Mouse (Mus musculus) embryonic stem cell, embryonic (primary cell): ENCODE data around the gene Flvcr1.

Experiments used
- CTCF ChIA-PET, 4 experiments: fragments of 300-600 bp in 2 of 4; fragments of 350-600 bp in 2 of 4; sonication (Branson Sonifier 250); formaldehyde crosslinking; loops; one replicate each; lab custom pipeline; 2022; ENCODE audit warnings: inconsistent platforms in 2 of 4; lab: Charles Lee
- POLR2A ChIA-PET, 4 experiments: fragments of 300-600 bp in 2 of 4; fragments of 350-600 bp in 2 of 4; sonication (Branson Sonifier 250); formaldehyde crosslinking; loops; one replicate each; lab custom pipeline; 2022; ENCODE audit warnings: antibody characterized with exemption in 4 of 4, inconsistent platforms in 1 of 4; lab: Charles Lee

Gene Flvcr1

DNA sequence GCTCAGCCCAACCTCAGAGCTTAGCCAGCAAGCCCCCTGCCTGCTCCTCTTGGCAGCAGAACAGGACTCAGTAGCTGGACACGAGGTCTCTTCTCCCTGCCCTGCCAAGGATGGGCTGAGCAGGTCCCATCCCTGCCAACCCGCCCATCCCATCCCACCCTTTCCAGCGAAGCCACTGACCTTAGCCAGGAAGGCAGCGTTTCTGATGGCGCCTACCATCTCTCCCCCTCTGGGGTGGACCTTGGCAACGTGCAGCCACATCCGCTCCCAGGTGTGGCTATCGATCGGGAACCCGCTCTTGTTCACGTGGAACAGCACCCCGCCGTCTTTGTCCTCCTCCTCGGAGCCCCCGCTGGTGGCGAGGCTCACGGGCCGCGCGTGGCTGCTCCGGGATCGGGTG, 48.0 kb downstream of the Flvcr1 start:
- CTCF ChIA-PET = no interaction called here
- POLR2A ChIA-PET = interaction anchor here in 2 of 4 experiments (1.2 to 2.0 kb wide), 6 partner anchors 9 to 454 kb away, joined by 3 to 18 read pairs (median 4); partner anchors contain the start of gene Flvcr1 (in 1 of the 2)

DNA sequence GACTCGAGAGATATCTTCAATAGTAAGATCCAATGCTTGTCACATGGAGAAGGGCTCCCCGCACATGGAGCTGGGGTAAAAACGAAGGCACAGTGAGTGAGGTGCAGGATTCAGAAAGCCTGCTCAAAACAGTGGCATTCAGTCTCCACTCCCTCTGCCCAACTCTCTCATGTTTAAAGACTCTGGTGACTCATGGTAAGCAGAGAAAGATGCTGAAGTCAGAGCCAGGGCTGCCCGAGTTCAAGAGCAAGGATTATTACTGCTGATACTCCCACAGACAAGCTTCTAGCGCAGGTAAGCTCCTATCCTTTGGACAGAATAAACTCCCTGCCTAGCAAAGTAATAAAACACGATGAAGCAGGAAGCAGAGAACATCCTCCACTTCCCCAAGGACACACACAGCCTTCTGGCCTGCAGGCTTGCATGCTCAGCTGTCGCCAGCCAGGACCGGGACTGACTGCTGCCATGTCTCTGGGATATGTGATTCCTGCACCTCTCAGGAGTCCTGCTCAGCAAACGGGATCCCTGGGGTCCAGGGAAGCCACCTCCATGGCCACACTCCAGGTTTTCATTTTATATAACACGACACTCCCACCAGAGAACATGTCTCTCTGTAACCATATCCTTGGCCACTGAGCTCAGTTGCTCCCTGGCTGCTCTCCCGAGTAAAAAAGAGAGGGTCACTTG, 48.9 kb downstream of the Flvcr1 start:
- ChIA-PET POLR2A (interaction anchor here in 3 of 4 experiments (0.6 to 1.4 kb wide), 5 partner anchors 10 to 865 kb away, joined by 3 to 5 read pairs (median 5); no protein-coding TSS in a partner anchor), CTCF (interaction anchor here in 2 of 4 experiments (0.7 kb wide), 2 partner anchors 201 to 298 kb away, joined by 6 to 18 read pairs; no protein-coding TSS in a partner anchor)

DNA sequence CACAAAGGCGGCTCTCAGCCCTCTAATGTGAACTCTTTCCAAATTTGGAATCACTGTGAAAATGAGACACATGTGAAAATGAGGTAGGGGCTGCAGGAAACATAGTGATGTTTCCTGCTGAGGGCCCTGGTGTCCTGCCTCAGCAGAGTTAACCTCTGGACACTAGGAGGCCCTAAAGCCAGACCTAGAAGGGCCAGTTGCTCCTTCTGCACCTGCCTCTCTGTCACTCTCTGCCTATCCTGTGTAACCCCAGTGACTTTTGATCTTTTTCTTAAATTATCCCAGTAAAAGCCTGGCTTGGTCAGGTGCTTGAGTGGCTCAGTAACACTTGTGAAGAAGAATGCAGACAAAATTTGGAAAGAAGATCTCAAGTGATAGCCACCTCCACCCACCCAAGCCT, 51.1 kb downstream of the Flvcr1 start:
- CTCF ChIA-PET = no interaction called here
- POLR2A ChIA-PET = interaction anchor here in 1 of 4 experiments (0.7 kb wide), 1 partner anchor 30 kb away, joined by 3 read pairs; no protein-coding TSS in a partner anchor

DNA sequence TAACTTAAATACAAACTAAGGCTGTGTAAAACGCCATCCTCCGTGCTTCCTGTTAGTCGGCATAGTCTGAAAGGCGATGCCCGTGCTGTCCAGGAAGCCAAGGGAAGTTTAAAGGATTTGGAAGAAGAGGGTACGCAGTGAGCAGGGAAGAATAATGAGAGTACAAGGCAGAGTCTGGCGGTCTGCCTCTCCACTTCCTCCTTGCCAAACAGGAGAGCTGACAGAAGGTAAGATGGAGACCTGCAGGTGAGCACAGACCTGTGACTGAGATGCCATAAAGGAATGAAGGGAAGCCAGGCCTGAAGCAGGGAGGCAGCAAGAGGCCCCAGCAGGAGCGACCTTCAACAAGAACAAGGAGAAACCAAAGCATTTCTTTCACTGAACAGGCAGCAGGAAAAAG, 51.8 kb downstream of the Flvcr1 start:
- ChIA-PET CTCF (no interaction called here), POLR2A (interaction anchor here in 2 of 4 experiments (0.7 to 1.8 kb wide), 2 partner anchors 30 to 52 kb away, joined by 3 to 4 read pairs; partner anchors contain the start of gene Flvcr1 (in 1 of the 2))

DNA sequence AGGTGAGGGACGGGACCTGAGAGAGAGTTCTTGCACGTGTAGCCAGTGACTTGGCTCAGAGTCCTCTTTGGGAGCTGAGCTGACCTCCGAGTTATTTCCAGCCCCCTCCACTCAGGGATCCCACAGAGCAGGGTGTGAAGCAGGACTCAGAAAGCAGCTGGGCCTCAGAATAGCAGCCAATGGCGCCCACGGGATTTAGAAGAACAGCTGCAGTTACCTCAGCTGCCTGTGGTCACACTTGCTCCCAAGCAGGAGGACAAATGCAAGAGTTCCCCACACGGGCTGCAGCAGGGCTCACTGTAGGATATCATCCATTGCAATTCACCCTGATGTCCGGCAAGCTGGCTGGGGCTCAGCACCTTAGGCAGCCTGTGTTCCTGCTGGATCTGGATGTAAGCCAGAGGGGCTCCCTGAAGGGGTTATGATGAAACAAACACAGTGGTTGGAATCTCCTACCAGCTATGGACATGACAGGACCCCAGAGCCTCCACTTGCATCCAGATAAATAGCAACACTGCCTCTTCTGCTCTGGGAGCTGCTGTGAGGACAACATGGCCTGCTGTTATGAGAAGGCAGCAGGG, 53.3 kb downstream of the Flvcr1 start:
- ChIA-PET CTCF (interaction anchor here in 1 of 4 experiments (0.5 kb wide), 1 partner anchor 196 kb away, joined by 3 read pairs; no protein-coding TSS in a partner anchor), POLR2A (interaction anchor here in 2 of 4 experiments (1.1 to 1.8 kb wide), 2 partner anchors 20 to 53 kb away, joined by 3 to 4 read pairs; partner anchors contain the start of gene Flvcr1 (in 1 of the 2))

DNA sequence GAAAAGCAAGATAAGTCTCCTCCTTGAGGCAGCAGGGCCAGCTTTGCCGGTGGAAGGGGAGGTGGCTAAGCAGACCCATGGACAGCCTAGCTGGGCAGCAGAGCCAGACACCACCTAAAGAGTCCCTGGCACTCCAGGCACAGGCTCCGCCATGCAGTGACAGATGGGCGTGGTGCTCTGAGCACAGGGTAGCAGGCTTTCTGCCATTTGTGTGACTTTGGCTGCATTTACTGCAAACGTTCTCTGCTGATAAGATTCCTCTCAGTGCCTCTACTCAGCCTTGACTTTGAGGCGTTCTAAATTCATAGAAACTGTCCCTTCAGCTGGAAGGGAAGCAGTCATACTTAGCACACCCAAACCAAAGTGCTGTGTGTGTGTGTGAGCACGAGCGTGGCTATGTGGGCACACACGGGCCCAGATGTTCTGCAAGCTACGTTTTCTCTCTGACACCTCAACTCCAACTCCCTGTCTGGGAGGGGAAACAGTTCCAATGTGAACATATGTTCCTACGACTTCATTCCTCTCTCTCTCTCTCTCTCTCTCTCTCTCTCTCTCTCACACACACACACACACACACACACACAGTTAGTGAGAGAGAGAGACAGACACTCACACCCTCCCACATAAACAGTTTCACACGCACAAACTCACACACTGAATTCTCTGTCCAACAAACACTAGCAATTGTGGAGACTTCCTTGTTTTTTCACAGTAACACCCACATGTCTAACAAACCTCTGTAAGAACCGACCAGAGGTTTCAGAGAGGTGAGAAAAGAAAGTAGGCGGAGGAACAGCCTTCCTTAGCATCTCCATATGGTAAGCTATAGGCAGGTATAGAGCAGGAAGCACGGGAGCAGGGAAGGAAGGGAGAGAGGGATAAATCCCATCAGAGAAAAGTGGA, 54.0 kb downstream of the Flvcr1 start:
- ChIA-PET POLR2A (interaction anchor here in 1 of 4 experiments (1.1 kb wide), 1 partner anchor 21 kb away, joined by 3 read pairs; no protein-coding TSS in a partner anchor), CTCF (interaction anchor here in 1 of 4 experiments (0.6 kb wide), 1 partner anchor 333 kb away, joined by 4 read pairs; no protein-coding TSS in a partner anchor)

DNA sequence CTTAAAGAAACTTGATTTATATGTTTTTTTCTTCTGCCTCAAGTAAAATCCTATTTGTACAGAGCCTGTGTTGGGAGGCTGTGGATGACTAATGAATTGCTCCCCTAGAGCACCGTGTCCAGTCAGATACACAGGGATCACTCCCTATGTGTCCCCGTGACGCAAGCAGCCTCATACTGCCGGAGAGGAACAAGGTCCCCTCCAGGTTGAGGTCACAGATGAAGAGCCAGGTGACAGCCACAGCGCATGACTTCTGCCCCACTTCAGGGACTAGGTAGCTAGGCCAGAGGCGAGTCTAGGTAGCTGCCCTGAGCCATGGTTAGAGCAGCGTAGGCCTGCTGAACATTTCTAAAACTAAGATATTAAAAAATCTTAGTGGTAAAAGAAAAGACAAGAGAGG, 57.9 kb downstream of the Flvcr1 start:
- ChIA-PET POLR2A (no interaction called here), CTCF (interaction anchor here in 1 of 4 experiments (1.3 kb wide), 1 partner anchor 345 kb away, joined by 3 read pairs; no protein-coding TSS in a partner anchor)

DNA sequence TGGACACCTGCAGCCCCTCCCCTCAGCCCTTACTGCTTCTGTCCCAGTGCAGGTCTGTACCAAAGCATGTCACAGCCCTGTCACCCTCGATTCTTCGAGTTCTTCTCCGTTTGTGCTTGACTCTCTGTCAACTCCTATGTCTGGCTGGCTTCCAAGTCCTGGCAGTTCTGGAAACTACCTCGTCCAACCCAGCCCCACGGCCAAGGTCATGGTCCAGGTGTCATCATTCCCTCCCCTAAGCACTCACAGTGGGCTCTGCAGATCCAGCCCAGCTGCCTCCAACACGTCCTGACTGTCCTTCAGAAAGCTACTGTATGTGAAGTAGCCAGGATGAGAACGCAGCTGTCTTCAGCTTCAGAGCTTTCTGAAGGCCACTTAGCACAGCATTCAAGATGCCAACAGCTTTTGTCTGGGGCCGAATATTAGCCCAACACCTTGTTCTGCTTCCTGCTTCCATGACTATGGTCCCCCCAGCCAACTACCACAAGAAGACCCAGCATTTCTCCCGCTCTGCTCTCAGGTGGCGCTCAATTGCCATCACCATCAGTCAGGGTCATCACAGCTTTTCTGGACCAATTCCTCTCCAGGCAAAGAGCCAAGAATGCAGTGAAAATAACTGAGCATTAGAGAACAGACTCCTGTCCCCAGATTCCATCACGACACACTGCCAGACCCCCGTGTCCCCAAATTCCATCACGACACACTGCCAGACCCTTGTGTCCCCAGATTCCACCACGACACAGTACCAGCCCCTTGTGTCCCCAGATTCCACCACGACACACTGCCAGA, 60.8 kb downstream of the Flvcr1 start:
- ChIA-PET POLR2A (interaction anchor here in 2 of 4 experiments (0.6 to 1.8 kb wide), 2 partner anchors 12 to 213 kb away, joined by 5 read pairs; no protein-coding TSS in a partner anchor), CTCF (no interaction called here)

DNA sequence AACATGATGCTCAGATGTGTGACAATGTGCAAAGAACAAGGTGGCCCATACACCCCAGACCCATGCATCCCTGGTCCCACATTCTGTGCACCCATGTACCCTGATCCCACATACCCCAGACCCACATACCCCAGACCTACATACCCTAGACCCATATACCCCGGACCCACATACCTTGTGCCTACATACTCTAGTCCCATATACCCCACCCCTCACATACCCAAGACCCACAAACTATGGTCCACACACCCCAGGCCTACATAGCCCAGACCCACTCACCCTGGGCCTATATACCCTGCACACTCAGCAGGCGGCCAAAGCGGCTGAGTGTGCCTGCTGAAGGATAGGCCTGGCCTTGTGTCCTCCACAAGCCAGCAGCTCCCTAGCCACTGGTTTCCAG, 63.2 kb downstream of the Flvcr1 start:
- ChIA-PET CTCF (no interaction called here), POLR2A (no interaction called here)

DNA sequence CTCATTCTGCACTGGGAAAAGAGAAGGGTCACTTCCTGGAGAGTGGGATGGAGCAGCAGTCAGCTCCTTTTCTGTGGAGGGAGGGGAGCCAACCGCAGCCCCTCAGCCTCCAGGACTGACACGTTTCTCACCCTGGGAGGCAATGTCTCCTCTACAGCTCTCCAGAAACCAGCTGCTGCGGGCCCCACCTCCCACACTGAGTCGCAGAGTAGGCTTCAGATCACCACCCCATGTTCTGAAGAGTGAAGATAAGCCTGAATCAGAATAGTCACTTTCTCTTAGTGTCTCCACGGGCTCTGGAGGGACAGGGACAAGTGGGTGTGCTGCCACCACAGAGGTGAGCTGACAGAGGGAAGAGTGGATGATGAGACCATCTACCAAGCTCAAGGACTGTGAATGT, 67.1 kb downstream of the Flvcr1 start:
- ChIA-PET POLR2A (interaction anchor here in 1 of 4 experiments (2.2 kb wide), 1 partner anchor 12 kb away, joined by 6 read pairs; no protein-coding TSS in a partner anchor), CTCF (interaction anchor here in 1 of 4 experiments (1.5 kb wide), 1 partner anchor 330 kb away, joined by 3 read pairs; no protein-coding TSS in a partner anchor)
